Mouse (Mus musculus) neural tube, embryonic 11.5 days (tissue): ENCODE data around the gene Syt16. TPM values are rescaled to one million over a fixed set of nuclear protein-coding genes. Genes with fewer than 3 reads are reported as not detected.

ENCODE experiments used
- ATAC-seq: fragments of 200-750 bp; cut with Nextera tagmentation; 2 replicates; pipeline ENCODE4 v1.8.0; 2017; ENCODE audit warnings: moderate number of reproducible peaks, mild to moderate bottlenecking, moderate TSS enrichment, moderate library complexity; ENCODE audit not compliant: insufficient read depth, low FRiP score, low TSS enrichment
- DNase-seq: peaks from one replicate; pipeline ENCODE4 v3.0.0-alpha.2; 2015; ENCODE audit warnings: low spot score
- H3K27ac ChIP-seq: fragments of 300-500 bp; sonication (generic); 2 replicates; pipeline ENCODE4 v1.5.1; 2014; ENCODE audit warnings: low read depth, mild to moderate bottlenecking, low read length
- H3K27me3 ChIP-seq: fragments of 300-500 bp; sonication (generic); 2 replicates; pipeline ENCODE4 v1.6.1; 2014; ENCODE audit warnings: mild to moderate bottlenecking, low read length, mixed read lengths; ENCODE audit not compliant: control insufficient read depth, insufficient read depth
- H3K36me3 ChIP-seq: fragments of 300-500 bp; sonication (generic); 2 replicates; pipeline ENCODE4 v1.6.1; 2014; ENCODE audit warnings: mild to moderate bottlenecking, low read length, moderate library complexity, mixed read lengths; ENCODE audit not compliant: control insufficient read depth, insufficient read depth
- H3K4me1 ChIP-seq: fragments of 300-500 bp; sonication (generic); 2 replicates; pipeline ENCODE4 v1.6.1; 2014; ENCODE audit warnings: low read length, mixed read lengths; ENCODE audit not compliant: control insufficient read depth, insufficient read depth
- H3K4me2 ChIP-seq: fragments of 300-500 bp; sonication (generic); 2 replicates; pipeline ENCODE4 v1.6.1; 2014; ENCODE audit warnings: low read depth, mild to moderate bottlenecking, moderate library complexity
- H3K4me3 ChIP-seq: fragments of 300-500 bp; sonication (generic); 2 replicates; pipeline ENCODE4 v1.5.1; 2014; ENCODE audit warnings: low read depth, low read length
- H3K9ac ChIP-seq: fragments of 300-500 bp; sonication (generic); 2 replicates; pipeline ENCODE4 v1.6.1; 2014; ENCODE audit warnings: mild to moderate bottlenecking, low read length
- H3K9me3 ChIP-seq: fragments of 300-500 bp; sonication (generic); 2 replicates; pipeline ENCODE4 v1.6.1; 2016; ENCODE audit warnings: low read length; ENCODE audit not compliant: control insufficient read depth
- WGBS: fragments of 180-500 bp; shearing (Covaris S2); extraction: QIAGEN DNeasy Blood & Tissue Kit; methylation state at CpG from one replicate; pipeline ENCODE4 v1.1.7; 2014; 5-methylcytosine and 5-hydroxymethylcytosine counted together
- polyA plus RNA-seq: library from polyadenylated mRNA; unstranded; fragments of >200 nt; fragmentation: Nextera tagmentation; extraction: Ambion mirVana; gene quantifications from 2 replicates; pipeline ENCODE4 v1.2.1, GENCODE M21; 2014

Gene Syt16
- polyA plus RNA-seq, 1 experiment from 2014 or later = 9.3 TPM

DNA sequence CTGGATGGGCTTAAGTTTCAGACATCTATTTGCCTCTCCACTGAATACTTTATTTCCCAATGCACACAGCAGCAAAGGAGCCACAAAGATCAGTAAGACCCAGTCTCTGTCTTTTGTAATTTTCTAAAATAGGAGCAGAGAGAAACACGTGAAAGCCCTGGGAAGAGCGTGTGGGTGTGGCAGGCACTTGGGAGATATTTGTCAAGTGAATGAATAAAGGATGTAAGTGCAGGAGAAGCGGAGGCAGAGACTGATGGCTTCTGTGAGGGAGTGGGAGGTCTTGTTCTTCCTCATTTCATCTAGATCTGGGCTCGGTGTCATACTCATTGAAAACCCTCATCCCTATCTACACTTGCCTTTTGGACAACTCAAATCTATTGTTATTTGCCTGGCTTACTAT lies 78.6 kb downstream of the Syt16 start:
- no peak for ATAC-seq
- no peaks in the 10 kb centered on the region for H3K27me3 ChIP-seq
- no peaks in the 10 kb centered on the region for H3K36me3 ChIP-seq
- WGBS = 69% methylated on average over 4 of the region's 4 CpGs
- no peak overlapping the region for H3K9ac ChIP-seq
- no peak for DNase-seq
- no peak overlapping the region for H3K27ac ChIP-seq
- no peaks in the 10 kb centered on the region for H3K9me3 ChIP-seq
- H3K4me2 ChIP-seq = no peak overlapping the region
- H3K4me3 ChIP-seq = no peak overlapping the region
- H3K4me1 ChIP-seq = no peaks in the 10 kb centered on the region

DNA sequence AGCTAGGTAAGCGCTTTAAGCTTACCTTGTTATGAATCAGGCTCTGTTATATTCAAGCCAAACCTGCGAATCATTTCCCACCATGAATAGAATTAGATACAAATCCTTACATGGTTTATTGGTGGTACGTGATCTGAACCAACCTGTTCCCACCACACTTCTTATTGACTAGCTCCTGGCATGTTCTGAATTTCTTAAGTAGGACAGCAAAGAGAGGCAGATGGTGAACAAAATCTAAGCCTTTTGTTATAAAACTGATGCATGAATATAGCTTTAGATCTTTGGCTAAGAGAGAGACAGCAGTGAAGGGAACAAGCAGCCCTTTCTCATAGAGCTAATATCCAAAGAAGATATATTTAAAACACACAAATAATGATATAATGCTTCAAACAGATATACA lies 83.7 kb downstream of the Syt16 start:
- no peaks in the 10 kb centered on the region for H3K36me3 ChIP-seq
- DNase-seq (no peak), ATAC-seq (no peak)
- H3K9me3 ChIP-seq = no peaks in the 10 kb centered on the region
- no peak overlapping the region for H3K27ac ChIP-seq
- no peak overlapping the region for H3K4me2 ChIP-seq
- H3K4me3 ChIP-seq = no peak overlapping the region
- H3K4me1 ChIP-seq = no peaks in the 10 kb centered on the region
- H3K9ac ChIP-seq = no peak overlapping the region
- H3K27me3 ChIP-seq = no peaks in the 10 kb centered on the region
- 92% methylated on average over 3 of the region's 3 CpGs for WGBS

DNA sequence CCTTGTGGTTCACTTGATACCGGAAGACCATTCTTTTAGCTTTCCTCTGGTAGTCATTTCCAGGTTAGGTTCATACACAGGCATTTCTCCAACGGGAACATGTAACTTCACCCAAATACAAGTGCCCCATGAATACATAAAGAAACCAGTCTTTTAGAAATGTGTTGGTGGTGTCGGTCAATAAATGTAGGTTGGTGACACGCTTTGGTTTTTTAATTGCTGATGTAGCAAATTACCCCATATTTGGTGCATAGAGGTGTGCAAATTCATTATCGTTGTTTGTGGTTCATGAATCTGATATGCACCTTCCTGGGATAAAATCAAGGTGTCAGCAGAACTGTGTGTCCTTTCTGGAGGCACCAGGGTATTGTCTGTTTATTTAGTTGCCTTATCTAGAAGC lies 86.9 kb downstream of the Syt16 start:
- no peaks in the 10 kb centered on the region for H3K36me3 ChIP-seq
- H3K9me3 ChIP-seq = no peaks in the 10 kb centered on the region
- no peak overlapping the region for H3K27ac ChIP-seq
- H3K9ac ChIP-seq = no peak overlapping the region
- WGBS = 92% methylated on average over 5 of the region's 5 CpGs
- no peak for ATAC-seq
- DNase-seq = no peak
- no peak overlapping the region for H3K4me2 ChIP-seq
- H3K27me3 ChIP-seq = no peaks in the 10 kb centered on the region
- H3K4me3 ChIP-seq = no peak overlapping the region
- no peaks in the 10 kb centered on the region for H3K4me1 ChIP-seq

DNA sequence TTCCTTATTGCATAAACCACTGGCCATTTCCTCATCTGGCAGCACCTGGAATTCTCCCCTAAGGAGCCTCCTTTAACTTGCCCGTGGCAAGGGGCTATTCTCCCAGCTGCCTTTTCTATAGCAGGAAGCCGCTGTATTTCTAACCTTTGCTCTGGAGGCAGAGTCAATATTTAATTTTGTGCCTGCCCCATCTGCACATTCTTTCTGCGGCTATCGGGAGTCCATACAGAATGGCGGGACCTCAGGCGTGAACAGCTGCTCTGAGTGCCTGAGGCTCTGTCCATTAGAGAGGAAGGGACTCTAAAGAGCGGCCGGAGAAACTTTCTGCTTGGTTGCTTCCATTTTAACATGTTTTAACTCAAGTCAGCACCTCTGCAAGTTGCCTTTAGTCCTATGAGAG lies 89.6 kb downstream of the Syt16 start:
- no peak overlapping the region for H3K9ac ChIP-seq
- H3K36me3 ChIP-seq = no peaks in the 10 kb centered on the region
- no peak for ATAC-seq
- peak; percentile 11 for DNase-seq
- no peaks in the 10 kb centered on the region for H3K4me1 ChIP-seq
- no peaks in the 10 kb centered on the region for H3K9me3 ChIP-seq
- no peak overlapping the region for H3K4me2 ChIP-seq
- no peak overlapping the region for H3K4me3 ChIP-seq
- 57% methylated on average over 8 of the region's 8 CpGs for WGBS
- H3K27me3 ChIP-seq = no peaks in the 10 kb centered on the region
- H3K27ac ChIP-seq = no peak overlapping the region

DNA sequence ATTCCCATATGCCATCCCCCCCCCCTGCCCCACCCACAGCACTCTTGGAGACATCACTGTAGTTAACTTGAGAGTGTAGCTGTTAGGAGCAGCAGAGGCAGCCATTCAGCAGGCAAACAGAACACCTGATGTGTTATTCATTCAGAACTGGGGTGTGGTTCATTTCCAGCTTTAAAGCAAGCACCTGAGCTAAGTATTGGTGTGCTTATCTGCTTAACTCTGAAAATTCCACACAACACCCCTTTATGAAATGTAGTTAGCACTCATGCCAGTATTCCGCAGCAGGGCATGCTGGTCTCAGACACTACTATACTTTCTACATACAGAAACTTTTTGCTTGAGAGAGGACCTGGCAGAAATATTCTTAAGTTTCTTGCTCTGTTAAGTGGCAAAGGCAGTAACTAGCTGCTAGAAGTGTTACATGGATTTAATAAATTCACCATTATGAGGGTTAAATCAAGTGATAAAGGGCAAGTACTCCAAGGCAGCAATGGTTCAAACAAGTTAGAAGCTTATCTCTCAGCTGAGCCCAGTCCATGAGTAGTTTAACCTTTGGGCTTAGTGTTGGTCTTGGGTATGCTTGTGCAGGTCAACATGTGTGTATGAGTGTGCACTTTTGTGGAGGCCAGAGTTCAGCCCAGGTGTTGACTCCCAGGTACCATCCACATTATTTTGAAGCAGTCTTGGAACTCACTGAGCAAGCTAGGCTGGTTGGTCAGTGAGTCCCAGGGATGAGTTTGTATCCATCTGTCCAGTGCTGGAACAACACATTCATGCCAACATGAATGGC lies 92.1 kb downstream of the Syt16 start:
- Histone ChIP-seq H3K27ac (no peak overlapping the region), H3K9me3 (no peaks in the 10 kb centered on the region), H3K9ac (no peak overlapping the region), H3K36me3 (no peaks in the 10 kb centered on the region), H3K4me2 (no peak overlapping the region), H3K27me3 (no peaks in the 10 kb centered on the region), H3K4me3 (no peak overlapping the region), H3K4me1 (no peaks in the 10 kb centered on the region)
- 97% methylated on average over 1 of the region's 1 CpGs for WGBS
- ATAC-seq (no peak), DNase-seq (no peak)

DNA sequence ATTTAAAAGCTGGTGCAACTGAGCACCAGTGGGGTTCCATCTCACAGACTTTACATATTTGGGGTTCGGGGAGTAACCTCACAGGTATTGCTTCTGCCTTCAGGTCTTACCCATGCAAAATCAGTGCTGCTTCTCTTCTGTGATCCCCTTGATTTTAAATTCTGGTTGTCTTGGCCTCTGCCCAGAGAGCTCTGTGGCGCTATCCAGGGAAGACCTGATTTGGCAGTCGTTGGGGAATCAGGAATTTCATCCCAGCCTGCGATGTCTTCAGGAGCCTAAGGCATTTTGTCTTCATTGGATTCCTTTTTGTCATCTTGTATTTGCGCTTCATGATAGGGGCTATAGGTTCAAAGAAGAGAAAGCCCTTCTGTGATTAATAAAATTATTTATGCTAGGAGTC lies 95.1 kb downstream of the Syt16 start:
- Histone ChIP-seq H3K36me3 (no peaks in the 10 kb centered on the region), H3K4me3 (no peak overlapping the region), H3K9ac (no peak overlapping the region), H3K4me1 (no peaks in the 10 kb centered on the region), H3K27me3 (no peaks in the 10 kb centered on the region), H3K27ac (no peak overlapping the region), H3K9me3 (no peaks in the 10 kb centered on the region), H3K4me2 (no peak overlapping the region)
- ATAC-seq (no peak), DNase-seq (no peak)
- WGBS = 94% methylated on average over 5 of the region's 5 CpGs

DNA sequence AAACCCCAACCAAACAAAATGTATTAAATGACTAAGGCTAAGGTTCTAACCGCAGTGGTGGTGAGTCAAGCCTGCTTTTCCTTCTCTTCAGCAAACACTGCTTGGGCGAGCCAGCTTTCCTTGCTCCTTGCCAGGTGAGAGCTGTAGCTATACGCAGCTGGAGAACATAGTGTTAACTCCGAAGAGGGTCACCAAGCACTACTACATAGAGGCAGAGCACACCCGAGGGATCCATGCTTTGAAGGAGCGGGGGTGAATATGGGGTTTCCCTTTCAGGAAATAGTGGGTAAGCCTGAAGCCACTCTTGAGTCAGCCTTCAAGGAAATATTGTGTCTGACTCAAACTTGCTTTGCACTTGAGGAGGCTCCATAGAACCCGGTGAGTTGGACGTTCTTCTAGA lies 95.6 kb downstream of the Syt16 start:
- WGBS = 91% methylated on average over 8 of the region's 8 CpGs
- Histone ChIP-seq H3K36me3 (no peaks in the 10 kb centered on the region), H3K4me3 (no peak overlapping the region), H3K9me3 (no peaks in the 10 kb centered on the region), H3K9ac (no peak overlapping the region), H3K4me1 (no peaks in the 10 kb centered on the region), H3K4me2 (no peak overlapping the region), H3K27me3 (no peaks in the 10 kb centered on the region), H3K27ac (no peak overlapping the region)
- no peak for DNase-seq
- no peak for ATAC-seq

DNA sequence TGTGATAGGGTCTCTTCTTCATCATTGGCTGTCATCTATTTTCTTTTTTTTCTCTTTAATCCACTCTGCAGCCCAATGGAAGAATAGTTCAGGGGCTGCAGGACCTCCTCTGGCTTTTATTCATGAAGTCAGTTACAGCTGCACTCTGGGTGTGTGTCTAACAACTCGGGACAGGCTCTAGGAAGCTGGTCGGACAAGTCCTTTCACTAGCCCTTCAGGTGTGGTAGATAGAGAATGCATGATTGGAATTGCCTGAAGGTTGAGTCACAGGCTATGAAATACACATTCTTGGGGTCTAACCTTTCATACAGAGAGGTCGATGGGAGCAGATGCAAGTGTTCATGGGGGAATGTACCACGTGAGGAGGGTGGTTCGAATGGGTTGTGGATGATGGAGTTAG lies 97.2 kb downstream of the Syt16 start:
- no peaks in the 10 kb centered on the region for H3K27me3 ChIP-seq

DNA sequence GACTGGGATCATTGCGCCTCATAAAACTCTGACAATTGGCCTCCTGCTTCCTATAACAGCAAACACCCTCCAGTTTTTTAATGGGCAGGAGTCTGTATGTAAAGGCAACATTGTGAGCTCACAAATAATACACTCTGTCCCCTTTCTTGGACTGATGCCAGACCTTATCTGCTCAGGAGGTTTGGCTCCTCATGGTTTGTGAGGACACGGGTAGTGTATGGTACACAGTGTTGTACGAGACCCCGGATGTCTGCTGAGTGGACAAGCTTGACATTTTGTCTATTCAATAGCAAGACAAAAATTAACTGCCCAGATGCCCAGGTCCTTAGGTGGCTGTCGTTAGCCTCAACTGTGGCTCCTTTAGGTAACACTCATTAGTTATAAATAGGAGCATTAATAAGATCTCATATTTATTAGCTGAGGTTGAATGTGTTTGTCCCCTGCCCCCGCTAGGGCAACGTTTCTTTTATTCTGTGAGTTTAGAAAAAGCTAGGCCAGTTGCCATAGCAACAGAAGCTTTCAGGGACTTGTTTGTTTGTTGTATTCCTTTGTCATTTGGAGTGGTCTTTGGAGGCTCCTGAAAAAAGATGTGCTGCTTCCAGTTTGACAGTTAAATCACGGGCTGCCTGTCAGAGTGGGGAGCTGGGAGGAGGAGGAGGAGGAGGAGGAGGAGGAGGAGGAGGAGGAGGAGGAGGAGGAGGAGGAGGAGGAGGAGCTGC lies 101.3 kb downstream of the Syt16 start:
- ATAC-seq = peak; percentile 71
- H3K4me2 ChIP-seq = no peak overlapping the region
- DNase-seq = no peak
- H3K27me3 ChIP-seq = no peaks in the 10 kb centered on the region
- H3K36me3 ChIP-seq = no peaks in the 10 kb centered on the region
- 61% methylated on average over 7 of the region's 8 CpGs for WGBS
- H3K27ac ChIP-seq = no peak overlapping the region
- no peaks in the 10 kb centered on the region for H3K9me3 ChIP-seq
- no peak overlapping the region for H3K9ac ChIP-seq
- no peaks in the 10 kb centered on the region for H3K4me1 ChIP-seq
- no peak overlapping the region for H3K4me3 ChIP-seq

More for the DNA sequence above, 97.2 kb downstream of the Syt16 start:
- Histone ChIP-seq H3K4me3 (no peak overlapping the region), H3K36me3 (no peaks in the 10 kb centered on the region), H3K9me3 (no peaks in the 10 kb centered on the region), H3K4me2 (no peak overlapping the region), H3K4me1 (no peaks in the 10 kb centered on the region), H3K27ac (no peak overlapping the region), H3K9ac (no peak overlapping the region)
- DNase-seq = no peak
- no peak for ATAC-seq
- WGBS = 92% methylated on average over 5 of the region's 5 CpGs
